In genomic region chr15:96714676-96715016, GRCm38 (mm10) we compare ENCODE assay signal across 18 mouse cellular contexts. TPM values are rescaled to one million over a fixed set of nuclear protein-coding genes. Genes with fewer than 3 reads are reported as not detected.
DNase-seq lines count a peak whose midpoint lies in the region; ATAC-seq and TF ChIP-seq lines count a peak whose summit lies in the region.
"Had no signal": no experiment of that assay in that cellular context is flagged by ENCODE, and none has a peak within 500 bp of the region (broad histone marks: within the 10 kb centered on the region; RNA-seq: fewer than 3 reads in every experiment).

No protein-coding gene starts in this region.

- no peak for TF ChIP-seq CTCF in MEL (IDR thresholded peaks at IDR 0.05 in 2 of 3, conservative IDR thresholded peaks at IDR 0.05 in 1 of 3; ENCODE audit: control insufficient read depth in 1 of 3, insufficient read depth in 1 of 3, low read depth in 2 of 3, low read length in 3 of 3, poor library complexity in 1 of 3, severe bottlenecking in 1 of 3)
- no peak for TF ChIP-seq CTCF in thymus, adult 2 months (IDR thresholded peaks at IDR 0.05; ENCODE audit: borderline replicate concordance, control insufficient read depth, extremely low read depth, insufficient read depth, low read length, poor library complexity)

- peaks cover 11% of the 10 kb centered on the region for H3K79me2 ChIP-seq in MEL (ENCODE audit: control insufficient read depth, insufficient read depth, low read length, poor library complexity)

- peaks cover 0 to 55% of the 10 kb centered on the region in 2 experiments; a peak in 2 of 4 replicates for H3K36me3 ChIP-seq in MEL (ENCODE audit: control insufficient read depth in 1 of 2, insufficient read depth in 2 of 2, low read length in 2 of 2)
- H3K36me3 ChIP-seq in thymus, adult 2 months (ENCODE audit: control insufficient read depth, insufficient read depth, low read length): no peaks in the 10 kb centered on the region
- H3K36me3 ChIP-seq in midbrain, embryonic 10.5 days: no peaks in the 10 kb centered on the region
- H3K36me3 ChIP-seq: heart, embryonic 12.5 days; liver, embryonic 12.5 days; midbrain, embryonic 13.5 days had no signal

- no peak for TF ChIP-seq RAD21 in MEL (IDR thresholded peaks at IDR 0.05; ENCODE audit: low read depth, low read length)

- H3K9me3 ChIP-seq in MEL (replicated peaks; ENCODE audit: insufficient read depth, low read length): no peaks in the 10 kb centered on the region
- H3K9me3 ChIP-seq in midbrain, embryonic 10.5 days (replicated peaks): no peaks in the 10 kb centered on the region
- H3K9me3 ChIP-seq: heart, embryonic 12.5 days; liver, embryonic 12.5 days; midbrain, embryonic 13.5 days had no signal

- TF ChIP-seq EP300 in MEL (IDR thresholded peaks at IDR 0.05; ENCODE audit: low read depth in 1 of 2, low read length in 2 of 2): peak; percentile 76 to 82; a peak in 3 of 4 replicates

- WGBS in thymus, adult 2 months: 6% methylated on average over 3 of the region's 3 CpGs
- WGBS in midbrain, embryonic 10.5 days: 89% methylated on average over 3 of the region's 3 CpGs

- H3K4me1 ChIP-seq in MEL (ENCODE audit: control insufficient read depth in 1 of 2, insufficient read depth in 2 of 2, low read length in 2 of 2): peaks cover 42 to 44% of the 10 kb centered on the region in 2 experiments
- H3K4me1 ChIP-seq in thymus, adult 2 months (replicated peaks; ENCODE audit: control insufficient read depth, insufficient read depth, low read length): peaks cover 18% of the 10 kb centered on the region
- H3K4me1 ChIP-seq in midbrain, embryonic 10.5 days: peaks cover 12% of the 10 kb centered on the region
- H3K4me1 ChIP-seq: heart, embryonic 12.5 days had no signal

- peak; percentile 13 for ATAC-seq in inflammation-experienced regulatory T-cells, adult 6 months
- ATAC-seq: intestine, embryonic 16.5 days; liver, embryonic 12.5 days; midbrain, embryonic 13.5 days had no signal

- H3K4me3 ChIP-seq in MEL (ENCODE audit: control insufficient read depth in 1 of 2, insufficient read depth in 1 of 2, low read depth in 2 of 2, low read length in 2 of 2): peak overlapping the region; percentile 53 to 62
- H3K4me3 ChIP-seq in thymus, adult 2 months (ENCODE audit: control insufficient read depth, insufficient read depth, low read length): peak overlapping the region; percentile 3; the same call in 1 of the 2 replicates
- H3K4me3 ChIP-seq in midbrain, embryonic 10.5 days: no peak overlapping the region
- H3K4me3 ChIP-seq: erythroblast, embryonic 14.5 days; heart, embryonic 12.5 days; liver, embryonic 12.5 days; midbrain, embryonic 13.5 days had no signal

- peak overlapping the region; percentile 97 for H3K27ac ChIP-seq in MEL (ENCODE audit: control insufficient read depth, low read depth, low read length)
- H3K27ac ChIP-seq in thymus, adult 2 months (ENCODE audit: control insufficient read depth, insufficient read depth, low read length): no peak overlapping the region
- H3K27ac ChIP-seq in midbrain, embryonic 10.5 days (replicated peaks): no peak overlapping the region
- H3K27ac ChIP-seq: kidney, postnatal 0 days; liver, embryonic 12.5 days; midbrain, embryonic 13.5 days had no signal

- H3K9ac ChIP-seq in MEL (ENCODE audit: control insufficient read depth, low read depth, low read length, poor library complexity, severe bottlenecking): peak overlapping the region; percentile 71
- H3K9ac ChIP-seq: heart, embryonic 12.5 days; liver, embryonic 12.5 days; midbrain, embryonic 13.5 days had no signal

- TF ChIP-seq POLR2A in MEL (IDR thresholded peaks at IDR 0.05; ENCODE audit: control insufficient read depth in 1 of 2, insufficient read depth in 1 of 2, low read depth in 1 of 2, low read length in 2 of 2, poor library complexity in 1 of 2): peak; percentile 60 to 67; a peak in 2 of 4 replicates
- no peak for TF ChIP-seq POLR2A in thymus, adult 2 months (IDR thresholded peaks at IDR 0.05; ENCODE audit: control insufficient read depth, extremely low read depth, insufficient read depth, low read length, poor library complexity)

- H3K27me3 ChIP-seq in MEL (ENCODE audit: control insufficient read depth in 1 of 2, insufficient read depth in 2 of 2, low read length in 2 of 2): no peaks in the 10 kb centered on the region
- H3K27me3 ChIP-seq in thymus, adult 2 months (ENCODE audit: control insufficient read depth, insufficient read depth, low read length): no peaks in the 10 kb centered on the region
- no peaks in the 10 kb centered on the region for H3K27me3 ChIP-seq in midbrain, embryonic 10.5 days (ENCODE audit: low read depth, poor library complexity, severe bottlenecking)
- H3K27me3 ChIP-seq: heart, embryonic 12.5 days; liver, embryonic 12.5 days; midbrain, embryonic 13.5 days had no signal

- peak; percentile 50 for DNase-seq in CD4-positive, CD25-positive, alpha-beta regulatory T cell, adult 2 months (ENCODE audit: low read depth, low spot score)
- DNase-seq in MEL (ENCODE audit: low read depth, low spot score): peak; percentile 91
- peak; percentile 33 for DNase-seq in thymus, adult 2 months
- DNase-seq in adrenal gland, postnatal 25 days: no peak
- DNase-seq in cerebellum, postnatal 4 days (ENCODE audit: low spot score in 2 of 2): no peak
- DNase-seq in lung, adult 18-20 months: no peak
- DNase-seq in midbrain, embryonic 10.5 days (ENCODE audit: low spot score): no peak
- DNase-seq: adrenal gland, adult 2 months; cerebellum, postnatal 10 days; gastrocnemius, postnatal 36 days; lung, postnatal 10 days had no signal

TF ChIP-seq in MEL, 35 proteins besides CTCF, POLR2A, EP300 and RAD21:
- TF ChIP-seq RCOR1 (IDR thresholded peaks at IDR 0.05; ENCODE audit: low read depth, low read length) (peak; percentile 82; the same call in 1 of the 2 replicates), BHLHE40 (IDR thresholded peaks at IDR 0.05; ENCODE audit: borderline replicate concordance, low read depth, low read length) (no peak), KAT2A (conservative IDR thresholded peaks at IDR 0.05; ENCODE audit: low read depth, low read length) (no peak), ZMIZ1 (IDR thresholded peaks at IDR 0.05; ENCODE audit: low read depth, low read length) (no peak), ZC3H11A (IDR thresholded peaks at IDR 0.05; ENCODE audit: low read depth, low read length) (no peak), GABPA (IDR thresholded peaks at IDR 0.05; ENCODE audit: low read depth, low read length) (no peak), ETS1 (IDR thresholded peaks at IDR 0.05; ENCODE audit: low read depth, low read length) (peak; percentile 92), TCF12 (IDR thresholded peaks at IDR 0.05; ENCODE audit: low read depth, low read length) (peak; percentile 91), MAFK (IDR thresholded peaks at IDR 0.05; ENCODE audit: borderline replicate concordance, low read depth, low read length) (no peak), NELFE (IDR thresholded peaks at IDR 0.05; ENCODE audit: low read depth, low read length) (peak; percentile 44; the same call in 1 of the 2 replicates), E2F4 (IDR thresholded peaks at IDR 0.05; ENCODE audit: borderline replicate concordance, low read depth, low read length) (no peak), SIN3A (IDR thresholded peaks at IDR 0.05; ENCODE audit: low read length) (no peak), MYC (IDR thresholded peaks at IDR 0.05; ENCODE audit: low read depth, low read length) (no peak; the same call in 1 of the 2 replicates), CHD1 (IDR thresholded peaks at IDR 0.05; ENCODE audit: low read depth, low read length) (no peak), POLR2AphosphoS5 (IDR thresholded peaks at IDR 0.05; ENCODE audit: borderline replicate concordance, low read depth, low read length) (no peak), MAX (IDR thresholded peaks at IDR 0.05; ENCODE audit: low read length) (no peak), TBP (IDR thresholded peaks at IDR 0.05; ENCODE audit: low read depth, low read length) (0 out of 2 replicates have a peak, but pooled peaks have one; percentile 70), MXI1 (IDR thresholded peaks at IDR 0.05; ENCODE audit: low read depth, low read length) (no peak), MAZ (IDR thresholded peaks at IDR 0.05; ENCODE audit: low read depth, low read length) (no peak; the same call in 1 of the 2 replicates), TAL1 (IDR thresholded peaks at IDR 0.05; ENCODE audit: low read length) (peak; percentile 60), ELF1 (IDR thresholded peaks at IDR 0.05; ENCODE audit: low read depth, low read length) (0 out of 2 replicates have a peak, but pooled peaks have one; percentile 0), HCFC1 (IDR thresholded peaks at IDR 0.05; ENCODE audit: low read depth, low read length) (peak; percentile 67), USF2 (IDR thresholded peaks at IDR 0.05; ENCODE audit: borderline replicate concordance in 1 of 2, insufficient read depth in 1 of 2, low read depth in 1 of 2, low read length in 2 of 2) (no peak), MEF2A (IDR thresholded peaks at IDR 0.05; ENCODE audit: extremely low read depth, insufficient replicate concordance, low read depth, low read length, poor library complexity, severe bottlenecking) (peak; percentile 62; the same call in 1 of the 2 replicates), MYB (IDR thresholded peaks at IDR 0.05; ENCODE audit: low read depth, low read length) (peak; percentile 5; the same call in 1 of the 2 replicates), SMC3 (IDR thresholded peaks at IDR 0.05; ENCODE audit: low read depth, low read length) (no peak), GATA1 (IDR thresholded peaks at IDR 0.05; ENCODE audit: low read depth, low read length) (peak; percentile 96), ZKSCAN1 (IDR thresholded peaks at IDR 0.05; ENCODE audit: low read depth, low read length) (no peak), JUND (IDR thresholded peaks at IDR 0.05; ENCODE audit: low read depth, low read length) (no peak; the same call in 1 of the 2 replicates), ZNF384 (IDR thresholded peaks at IDR 0.05; ENCODE audit: low read depth, low read length) (peak; percentile 94; the same call in 1 of the 2 replicates), UBTF (IDR thresholded peaks at IDR 0.05; ENCODE audit: borderline replicate concordance, insufficient read depth, low read depth, low read length) (no peak)

RNA-seq across cellular contexts. Expression of gene Slc38a2, which starts 15.1 kb away (rescaled TPM):
- total RNA-seq in MEL (2012; rRNA removed): 80.6 and 150 TPM in 2 replicates
- polyA plus RNA-seq in MEL (2012; ENCODE audit: insufficient read depth in 1 of 2, insufficient read length in 2 of 2, low read depth in 1 of 2, low replicate concordance in 2 of 2, missing spikeins in 1 of 2): 100 to 1,000 TPM; 177 to 590 TPM
- polyA plus RNA-seq in inflammation-experienced regulatory T-cells, adult 6 months (2017; shearing (Covaris generic)): 10 to 100 TPM; 36.1 to 44.6 (median 42.9) TPM
- 105 and 110 TPM in 2 replicates for polyA plus RNA-seq in thymus, adult 2 months (2012; rRNA removed)
- 150 and 180 TPM in 2 replicates for total RNA-seq in adrenal gland, postnatal 25 days (2021)
- 151 and 164 TPM in 2 replicates for polyA plus RNA-seq in midbrain, embryonic 10.5 days (2016; fragmentation: Nextera tagmentation; extraction: Ambion mirVana)

Comparison
In these comparisons a context has a peak if more than half of its experiments do, and no peak if none do; other contexts are left out.
1. DNase-seq: peak in CD4-positive, CD25-positive, alpha-beta regulatory T cell, adult 2 months (single experiment), MEL (single experiment) and thymus, adult 2 months (single experiment); none in adrenal gland, postnatal 25 days (single experiment), cerebellum, postnatal 4 days (0 of 2), lung, adult 18-20 months (0 of 2) and midbrain, embryonic 10.5 days (single experiment).